In genomic region chr11:78176905-78177331, GRCm38 (mm10) we compare ENCODE assay signal across 10 mouse cellular contexts. TPM values are rescaled to one million over a fixed set of nuclear protein-coding genes. Genes with fewer than 3 reads are reported as not detected.
DNase-seq lines count a peak whose midpoint lies in the region; ATAC-seq and TF ChIP-seq lines count a peak whose summit lies in the region.
"Had no signal": no experiment of that assay in that cellular context is flagged by ENCODE, and none has a peak within 500 bp of the region (broad histone marks: within the 10 kb centered on the region; RNA-seq: fewer than 3 reads in every experiment).

No protein-coding gene starts in this region.

- intact Hi-C loops in heart, adult 2 months (cut with DNase I): loop anchor here (1.0 to 2.0 kb wide), 4 partner anchors 18 to 192 kb away; no protein-coding TSS in a partner anchor
- intact Hi-C loops in heart, postnatal 14 days (cut with DNase I): loop anchor here (1.0 to 5.0 kb wide), 4 partner anchors 18 to 350 kb away; no protein-coding TSS in a partner anchor

- dilution Hi-C loops in CH12.LX (cut with MboI; ENCODE audit: extremely low pct_ligation_motif_present, extremely low pct_unique_long_range_greater_than_20kb, low sequenced_read_pairs): no loop called here

- DNase-seq in heart, adult 2 months: no peak
- DNase-seq in heart, postnatal 14 days: no peak
- peak; percentile 92 for DNase-seq in CH12.LX (ENCODE audit: extremely low read depth)
- no peak for DNase-seq in forebrain, postnatal 0 days
- peak in 1 of 3 experiments; percentile 70 for DNase-seq in liver, embryonic 14.5 days (ENCODE audit: low read depth in 3 of 3, low spot score in 3 of 3)
- DNase-seq in ovary, postnatal 14 days (ENCODE audit: low spot score): no peak
- no peak for DNase-seq in layer of hippocampus, adult 9-10 months (ENCODE audit: low spot score)

- peak overlapping the region; percentile 96 for H3K4me3 ChIP-seq in heart, adult 2 months
- H3K4me3 ChIP-seq in CH12.LX (replicated peaks in 1 of 3; ENCODE audit: low read depth in 2 of 3, low read length in 2 of 3, poor library complexity in 1 of 3): peak overlapping the region; percentile 65 to 72 (median 66)
- peak overlapping the region; percentile 51 for H3K4me3 ChIP-seq in forebrain, postnatal 0 days (ENCODE audit: low read depth, low read length)
- H3K4me3 ChIP-seq in liver, embryonic 14.5 days (ENCODE audit: insufficient read depth in 1 of 2, low read depth in 2 of 2, low read length in 2 of 2): peak overlapping the region; percentile 86 to 90
- peak overlapping the region; percentile 56 for H3K4me3 ChIP-seq in stomach, embryonic 14.5 days (ENCODE audit: low read depth, low read length)

- TF ChIP-seq EP300 in heart, adult 2 months (IDR thresholded peaks at IDR 0.05; ENCODE audit: insufficient read depth, low read depth, low read length): no peak
- peak; percentile 88 for TF ChIP-seq EP300 in CH12.LX (IDR thresholded peaks at IDR 0.05; ENCODE audit: low read length)
- TF ChIP-seq EP300 in liver, embryonic 14.5 days (IDR thresholded peaks at IDR 0.05; ENCODE audit: low read depth): no peak

- H3K27me3 ChIP-seq in heart, adult 2 months (ENCODE audit: control insufficient read depth, insufficient read depth, low read length): no peaks in the 10 kb centered on the region
- H3K27me3 ChIP-seq in CH12.LX (replicated peaks): no peaks in the 10 kb centered on the region
- H3K27me3 ChIP-seq in forebrain, postnatal 0 days (ENCODE audit: insufficient read depth, low read length): no peaks in the 10 kb centered on the region
- H3K27me3 ChIP-seq in liver, embryonic 14.5 days (ENCODE audit: control insufficient read depth, insufficient read depth, low read length): no peaks in the 10 kb centered on the region
- H3K27me3 ChIP-seq in stomach, embryonic 14.5 days (ENCODE audit: control insufficient read depth, insufficient read depth, low read length): no peaks in the 10 kb centered on the region
- H3K27me3 ChIP-seq: Patski had no signal

- no peak for TF ChIP-seq CTCF in heart, adult 2 months (IDR thresholded peaks at IDR 0.05)
- TF ChIP-seq CTCF in CH12.LX (conservative IDR thresholded peaks at IDR 0.05 in 1 of 2, IDR thresholded peaks at IDR 0.05 in 1 of 2; ENCODE audit: low read depth in 2 of 2, low read length in 2 of 2): peak in 1 of 2 experiments; percentile 14; a peak in 2 of 4 replicates
- no peak for TF ChIP-seq CTCF in forebrain, postnatal 0 days (IDR thresholded peaks at IDR 0.05; ENCODE audit: low read depth)
- TF ChIP-seq CTCF in liver, embryonic 14.5 days (IDR thresholded peaks at IDR 0.05; ENCODE audit: low read depth): no peak

- H3K4me1 ChIP-seq in heart, adult 2 months (ENCODE audit: control insufficient read depth, insufficient read depth, low read length): peaks cover 2% of the 10 kb centered on the region; the same call in 1 of the 2 replicates
- H3K4me1 ChIP-seq in CH12.LX (ENCODE audit: control insufficient read depth in 1 of 2, insufficient read depth in 2 of 2): peaks cover 13 to 70% of the 10 kb centered on the region in 2 experiments
- peaks cover 12% of the 10 kb centered on the region for H3K4me1 ChIP-seq in forebrain, postnatal 0 days (ENCODE audit: insufficient read depth)
- H3K4me1 ChIP-seq in liver, embryonic 14.5 days (replicated peaks; ENCODE audit: control insufficient read depth in 2 of 2, insufficient read depth in 2 of 2, low read length in 1 of 2): peaks cover 20 to 26% of the 10 kb centered on the region in 2 experiments
- H3K4me1 ChIP-seq in stomach, embryonic 14.5 days (ENCODE audit: control insufficient read depth, insufficient read depth, low read length): peaks cover 34% of the 10 kb centered on the region

- no peak for TF ChIP-seq POLR2A in heart, adult 2 months (IDR thresholded peaks at IDR 0.05; ENCODE audit: insufficient read depth, low read depth, low read length)
- TF ChIP-seq POLR2A in CH12.LX (IDR thresholded peaks at IDR 0.05; ENCODE audit: low read depth, low read length): peak; percentile 43; the same call in 1 of the 2 replicates

- H3K79me2 ChIP-seq in heart, adult 2 months (replicated peaks; ENCODE audit: control insufficient read depth, insufficient read depth, low read length): no peaks in the 10 kb centered on the region
- H3K79me2 ChIP-seq in CH12.LX (replicated peaks; ENCODE audit: control insufficient read depth, extremely low read depth, insufficient read depth, poor library complexity, severe bottlenecking): peaks cover 24% of the 10 kb centered on the region

- no peak for ATAC-seq in forebrain, postnatal 0 days
- ATAC-seq in liver, embryonic 14.5 days (ENCODE audit: insufficient read depth): no peak
- no peak for ATAC-seq in stomach, embryonic 14.5 days (ENCODE audit: insufficient number of reproducible peaks, insufficient read depth, low FRiP score, low read depth)

- in situ Hi-C loops in CH12.LX (cut with MboI; ENCODE audit: low pct_ligation_motif_present, low pct_unique_long_range_greater_than_20kb, low sequenced_read_pairs): loop anchor here (5.0 to 10.0 kb wide), 3 partner anchors 120 to 350 kb away; no protein-coding TSS in a partner anchor

- H3K4me2 ChIP-seq in CH12.LX (ENCODE audit: insufficient read depth, low read depth, poor library complexity, severe bottlenecking): peak overlapping the region; percentile 59
- peak overlapping the region; percentile 73 for H3K4me2 ChIP-seq in forebrain, postnatal 0 days (ENCODE audit: low read depth)
- peak overlapping the region; percentile 99 for H3K4me2 ChIP-seq in liver, embryonic 14.5 days (ENCODE audit: low read depth)
- H3K4me2 ChIP-seq in stomach, embryonic 14.5 days (replicated peaks; ENCODE audit: low read depth, low read length): peak overlapping the region; percentile 94

- TF ChIP-seq RAD21 in CH12.LX (IDR thresholded peaks at IDR 0.05; ENCODE audit: low read depth, low read length): no peak

- H3K27ac ChIP-seq in heart, adult 2 months: peak overlapping the region; percentile 96
- H3K27ac ChIP-seq in CH12.LX (ENCODE audit: insufficient read depth, low read depth): peak overlapping the region; percentile 94
- 0 out of 2 replicates have a peak overlapping the region, but pooled peaks have one; percentile 15 for H3K27ac ChIP-seq in forebrain, postnatal 0 days (ENCODE audit: low read depth, low read length)
- H3K27ac ChIP-seq in liver, embryonic 14.5 days: peak overlapping the region; percentile 96
- peak overlapping the region; percentile 98 for H3K27ac ChIP-seq in stomach, embryonic 14.5 days (ENCODE audit: low read length)

- H3K36me3 ChIP-seq in heart, adult 2 months (ENCODE audit: control insufficient read depth, insufficient read depth, low read length): peaks cover 5% of the 10 kb centered on the region
- peaks cover 26 to 43% of the 10 kb centered on the region in 2 experiments for H3K36me3 ChIP-seq in CH12.LX (replicated peaks in 1 of 2; ENCODE audit: control insufficient read depth in 1 of 2, insufficient read depth in 1 of 2, low read length in 1 of 2)
- H3K36me3 ChIP-seq in forebrain, postnatal 0 days (ENCODE audit: insufficient read depth): peaks cover 22% of the 10 kb centered on the region
- H3K36me3 ChIP-seq in liver, embryonic 14.5 days (replicated peaks; ENCODE audit: control insufficient read depth, insufficient read depth, low read depth): peaks cover 27% of the 10 kb centered on the region
- H3K36me3 ChIP-seq in stomach, embryonic 14.5 days (ENCODE audit: control insufficient read depth, insufficient read depth, low read length): peaks cover 27% of the 10 kb centered on the region

- H3K9me3 ChIP-seq in CH12.LX (replicated peaks; ENCODE audit: low read length): no peaks in the 10 kb centered on the region
- no peaks in the 10 kb centered on the region for H3K9me3 ChIP-seq in forebrain, postnatal 0 days (ENCODE audit: low read length)
- no peaks in the 10 kb centered on the region for H3K9me3 ChIP-seq in liver, embryonic 14.5 days (ENCODE audit: control insufficient read depth, low read length)
- H3K9me3 ChIP-seq in stomach, embryonic 14.5 days (ENCODE audit: control insufficient read depth, low read depth, low read length): no peaks in the 10 kb centered on the region

- WGBS in heart, adult 2 months: 1% methylated on average over 23 of the region's 23 CpGs
- WGBS in forebrain, postnatal 0 days: under 1% methylated on average over 23 of the region's 23 CpGs
- WGBS in liver, embryonic 14.5 days (ENCODE audit: insufficient replicate concordance): under 1% methylated on average over 23 of the region's 23 CpGs
- under 1% methylated on average over 23 of the region's 23 CpGs for WGBS in stomach, embryonic 14.5 days

- peak overlapping the region; percentile 61 for H3K9ac ChIP-seq in heart, adult 2 months (ENCODE audit: low read depth, low read length)
- peak overlapping the region; percentile 74 for H3K9ac ChIP-seq in CH12.LX (ENCODE audit: insufficient read depth, low read depth)
- H3K9ac ChIP-seq in forebrain, postnatal 0 days: peak overlapping the region; percentile 58; the same call in 1 of the 2 replicates
- H3K9ac ChIP-seq in liver, embryonic 14.5 days (replicated peaks): peak overlapping the region; percentile 99
- H3K9ac ChIP-seq in stomach, embryonic 14.5 days (replicated peaks; ENCODE audit: low read depth, low read length): peak overlapping the region; percentile 69

RNA-seq across cellular contexts. Expression of gene Tlcd1, which starts 0.4 kb away (rescaled TPM):
- 1 to 10 TPM; 5.4 to 5.7 TPM for total RNA-seq in heart, adult 2 months (2021)
- 15.7 and 17.3 TPM in 2 replicates for polyA plus RNA-seq in heart, adult 2 months (2012; rRNA removed)
- 1 to 10 TPM; 6.5 to 7.6 TPM for total RNA-seq in heart, postnatal 14 days (2021)
- total RNA-seq in CH12.LX (2012; rRNA removed): 16.4 and 20.3 TPM in 2 replicates
- total RNA-seq in CH12.LX (2014; rRNA removed): 18.2 and 20.3 TPM in 2 replicates
- 15.6 and 19.1 TPM in 2 replicates for polyA plus RNA-seq in CH12.LX (2012; ENCODE audit: insufficient read length, low read depth)
- total RNA-seq in forebrain, postnatal 0 days (2014; rRNA removed): 15.3 and 22.0 TPM in 2 replicates
- 13.9 and 19.0 TPM in 2 replicates for polyA plus RNA-seq in forebrain, postnatal 0 days (2015; fragmentation: Nextera tagmentation; extraction: Ambion mirVana)
- polyA plus RNA-seq in liver, embryonic 14.5 days (2012; rRNA removed): 47.4 and 69.6 TPM in 2 replicates
- 44.9 and 50.5 TPM in 2 replicates for polyA plus RNA-seq in liver, embryonic 14.5 days (2014; fragmentation: Nextera tagmentation; extraction: Ambion mirVana)
- 27.1 and 28.0 TPM in 2 replicates for polyA plus RNA-seq in stomach, embryonic 14.5 days (2014; fragmentation: Nextera tagmentation; extraction: Ambion mirVana)

RNA-seq across cellular contexts. Expression of gene Nek8, which starts 0.4 kb away (rescaled TPM):
- total RNA-seq in heart, adult 2 months (2021): 1 to 10 TPM; 1.6 to 2.5 TPM
- polyA plus RNA-seq in heart, adult 2 months (2012; rRNA removed): 7.0 and 7.6 TPM in 2 replicates
- total RNA-seq in heart, postnatal 14 days (2021): 1 to 10 TPM; 4.8 to 6.2 TPM
- 6.7 and 7.4 TPM in 2 replicates for total RNA-seq in CH12.LX (2012; rRNA removed)
- 6.1 and 7.1 TPM in 2 replicates for total RNA-seq in CH12.LX (2014; rRNA removed)
- 8.3 and 9.9 TPM in 2 replicates for polyA plus RNA-seq in CH12.LX (2012; ENCODE audit: insufficient read length, low read depth)
- total RNA-seq in forebrain, postnatal 0 days (2014; rRNA removed): 4.7 and 6.1 TPM in 2 replicates
- 5.5 and 5.7 TPM in 2 replicates for polyA plus RNA-seq in forebrain, postnatal 0 days (2015; fragmentation: Nextera tagmentation; extraction: Ambion mirVana)
- 9.8 and 10.6 TPM in 2 replicates for polyA plus RNA-seq in liver, embryonic 14.5 days (2012; rRNA removed)
- 7.4 and 7.8 TPM in 2 replicates for polyA plus RNA-seq in liver, embryonic 14.5 days (2014; fragmentation: Nextera tagmentation; extraction: Ambion mirVana)
- 16.0 and 17.4 TPM in 2 replicates for polyA plus RNA-seq in stomach, embryonic 14.5 days (2014; fragmentation: Nextera tagmentation; extraction: Ambion mirVana)

RNA-seq across cellular contexts. Expression of gene Rpl23a, which starts 6.5 kb away (rescaled TPM):
- 100 to 1,000 TPM; 801 to 911 TPM for total RNA-seq in heart, adult 2 months (2021)
- 155 and 253 TPM in 2 replicates for polyA plus RNA-seq in heart, adult 2 months (2012; rRNA removed)
- total RNA-seq in heart, postnatal 14 days (2021): 100 to 1,000 TPM; 776 to 812 TPM
- total RNA-seq in CH12.LX (2012; rRNA removed) (3,714 and 3,939 TPM in 2 replicates), CH12.LX (2014; rRNA removed) (3,235 and 3,361 TPM in 2 replicates)
- 2,992 and 3,119 TPM in 2 replicates for polyA plus RNA-seq in CH12.LX (2012; ENCODE audit: insufficient read length, low read depth)
- 772 and 968 TPM in 2 replicates for total RNA-seq in forebrain, postnatal 0 days (2014; rRNA removed)
- polyA plus RNA-seq in forebrain, postnatal 0 days (2015; fragmentation: Nextera tagmentation; extraction: Ambion mirVana): 938 and 1,223 TPM in 2 replicates
- 628 and 1,347 TPM in 2 replicates for polyA plus RNA-seq in liver, embryonic 14.5 days (2012; rRNA removed)
- polyA plus RNA-seq in liver, embryonic 14.5 days (2014; fragmentation: Nextera tagmentation; extraction: Ambion mirVana): 1,087 and 1,100 TPM in 2 replicates
- 1,708 and 1,741 TPM in 2 replicates for polyA plus RNA-seq in stomach, embryonic 14.5 days (2014; fragmentation: Nextera tagmentation; extraction: Ambion mirVana)

RNA-seq across cellular contexts. Expression of gene Rab34, which starts 11.3 kb away (rescaled TPM):
- total RNA-seq in heart, adult 2 months (2021): 1 to 10 TPM; 8.2 to 9.8 TPM
- 17.2 and 17.5 TPM in 2 replicates for polyA plus RNA-seq in heart, adult 2 months (2012; rRNA removed)
- 10 to 100 TPM; 14.2 to 17.8 TPM for total RNA-seq in heart, postnatal 14 days (2021)
- 0.17 and 0.25 TPM in 2 replicates for total RNA-seq in CH12.LX (2012; rRNA removed)
- 0.50 TPM in 1 of 2 replicates, not detected in the other for total RNA-seq in CH12.LX (2014; rRNA removed)
- polyA plus RNA-seq in CH12.LX (2012; ENCODE audit: insufficient read length, low read depth): 0.49 and 1.4 TPM in 2 replicates
- 76.9 and 83.5 TPM in 2 replicates for total RNA-seq in forebrain, postnatal 0 days (2014; rRNA removed)
- polyA plus RNA-seq in forebrain, postnatal 0 days (2015; fragmentation: Nextera tagmentation; extraction: Ambion mirVana): 50.8 and 55.5 TPM in 2 replicates
- 7.1 and 7.7 TPM in 2 replicates for polyA plus RNA-seq in liver, embryonic 14.5 days (2012; rRNA removed)
- 11.3 and 12.4 TPM in 2 replicates for polyA plus RNA-seq in liver, embryonic 14.5 days (2014; fragmentation: Nextera tagmentation; extraction: Ambion mirVana)
- 156 and 171 TPM in 2 replicates for polyA plus RNA-seq in stomach, embryonic 14.5 days (2014; fragmentation: Nextera tagmentation; extraction: Ambion mirVana)
- total RNA-seq: neutrophil, adult 5-6 weeks had no signal

RNA-seq across cellular contexts. Expression of gene Traf4, which starts 11.5 kb away (rescaled TPM):
- 1 to 10 TPM; 3.7 to 6.0 TPM for total RNA-seq in heart, adult 2 months (2021)
- 11.2 and 13.4 TPM in 2 replicates for polyA plus RNA-seq in heart, adult 2 months (2012; rRNA removed)
- total RNA-seq in heart, postnatal 14 days (2021): 10 to 100 TPM; 10.3 to 11.2 TPM
- 47.9 and 55.9 TPM in 2 replicates for total RNA-seq in CH12.LX (2012; rRNA removed)
- 17.1 and 20.8 TPM in 2 replicates for total RNA-seq in CH12.LX (2014; rRNA removed)
- 52.9 and 68.7 TPM in 2 replicates for polyA plus RNA-seq in CH12.LX (2012; ENCODE audit: insufficient read length, low read depth)
- 99.0 and 107 TPM in 2 replicates for total RNA-seq in forebrain, postnatal 0 days (2014; rRNA removed)
- polyA plus RNA-seq in forebrain, postnatal 0 days (2015; fragmentation: Nextera tagmentation; extraction: Ambion mirVana): 104 and 131 TPM in 2 replicates
- polyA plus RNA-seq in liver, embryonic 14.5 days (2012; rRNA removed): 35.1 and 39.9 TPM in 2 replicates
- 17.1 and 18.0 TPM in 2 replicates for polyA plus RNA-seq in liver, embryonic 14.5 days (2014; fragmentation: Nextera tagmentation; extraction: Ambion mirVana)
- 53.5 and 54.7 TPM in 2 replicates for polyA plus RNA-seq in stomach, embryonic 14.5 days (2014; fragmentation: Nextera tagmentation; extraction: Ambion mirVana)

Comparison
In these comparisons a context has a peak if more than half of its experiments do, and no peak if none do; other contexts are left out.
1. H3K27ac ChIP-seq: peak in every context shown above with its lines; median percentile 98 in stomach, embryonic 14.5 days; 96 in heart, adult 2 months; 96 in liver, embryonic 14.5 days; 94 in CH12.LX; 15 in forebrain, postnatal 0 days.